Mouse (Mus musculus) embryo, embryonic 11.5 days (tissue): Measurements from ENCODE around the gene Flrt3.

Source experiments
- DNase-seq: peaks from one replicate; pipeline ENCODE4 v3.0.0-alpha.2; 2012; ENCODE audit warnings: low read depth, low spot score

Gene Flrt3

DNA sequence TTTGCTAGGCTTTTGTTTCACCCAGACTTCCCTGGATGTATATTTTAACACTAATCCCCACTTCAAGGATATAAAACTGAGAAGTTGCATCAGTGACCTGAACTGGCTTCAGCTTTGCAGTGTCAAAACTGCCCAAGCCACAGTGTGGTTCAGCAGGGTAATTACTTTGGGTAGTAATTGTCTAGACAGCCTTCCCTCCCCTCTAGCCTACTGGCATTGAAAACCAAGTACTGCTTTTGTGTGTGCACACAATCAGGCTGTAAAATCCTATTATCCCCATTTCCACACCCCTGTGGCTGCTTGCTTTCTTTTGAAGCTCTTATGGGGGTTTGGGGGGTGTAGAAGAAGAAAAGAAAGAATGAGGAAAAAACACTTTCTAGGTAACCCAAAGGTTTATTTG is 17.8 kb downstream of the Flrt3 start:
- DNase-seq = no peak

DNA sequence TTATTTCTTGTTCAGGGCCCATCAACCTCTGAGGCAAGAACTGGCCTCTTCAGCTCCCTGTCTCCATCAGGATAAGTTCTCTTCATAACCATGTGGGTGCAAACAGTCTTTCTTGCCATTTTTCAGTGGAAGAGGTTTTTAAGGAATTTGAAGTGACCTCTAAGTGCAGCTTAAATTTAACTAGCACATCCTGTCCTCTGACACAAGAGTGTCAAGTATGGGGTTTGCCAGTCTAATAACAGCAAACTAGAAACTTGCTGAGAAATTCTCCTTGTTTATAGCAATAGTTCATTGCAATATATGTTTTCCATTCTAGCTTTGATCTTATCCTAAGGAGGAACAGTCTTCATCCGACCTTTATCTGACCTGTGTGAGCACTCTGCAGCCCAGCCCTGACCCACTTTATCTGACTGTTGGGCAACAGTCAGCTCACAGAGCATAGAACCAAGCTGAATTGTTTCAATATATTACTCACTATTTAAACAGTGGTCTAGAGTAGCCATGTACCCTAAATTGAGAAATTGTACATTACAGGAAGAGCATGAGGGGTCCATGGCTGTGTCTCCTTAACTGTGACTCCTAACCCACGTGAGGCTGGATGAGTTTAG is 49.4 kb downstream of the Flrt3 start:
- no peak for DNase-seq

DNA sequence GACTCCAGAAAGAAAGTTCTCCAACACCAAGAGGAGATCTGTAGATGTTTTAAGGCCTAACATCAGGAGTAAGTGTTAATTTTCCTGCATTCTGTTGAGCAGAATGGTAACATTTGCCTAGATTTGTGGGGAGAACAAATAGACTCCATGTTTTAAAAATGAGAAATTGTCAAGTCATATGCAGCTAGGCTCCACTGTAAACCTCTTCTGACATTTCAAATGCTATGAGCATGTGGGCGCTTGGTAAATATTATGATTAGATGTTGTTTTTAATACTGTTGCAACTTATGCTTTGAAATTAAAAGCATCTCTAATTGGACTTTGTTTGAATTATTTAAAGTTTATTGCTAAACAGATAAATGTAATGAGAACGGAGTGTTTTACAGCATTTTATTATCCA is 55.8 kb downstream of the Flrt3 start:
- DNase-seq = no peak
